Mouse (Mus musculus) CD8-positive naive resting alpha-beta T cell, adult 2 months (primary cell): ENCODE measurements around the gene Socs4.

Source experiments
- DNase-seq, 2 experiments: peaks; one replicate each; pipeline ENCODE4 v3.0.0; 2022; ENCODE audit warnings: low read depth in 2 of 2, low spot score in 2 of 2

The Socs4 gene

DNA sequence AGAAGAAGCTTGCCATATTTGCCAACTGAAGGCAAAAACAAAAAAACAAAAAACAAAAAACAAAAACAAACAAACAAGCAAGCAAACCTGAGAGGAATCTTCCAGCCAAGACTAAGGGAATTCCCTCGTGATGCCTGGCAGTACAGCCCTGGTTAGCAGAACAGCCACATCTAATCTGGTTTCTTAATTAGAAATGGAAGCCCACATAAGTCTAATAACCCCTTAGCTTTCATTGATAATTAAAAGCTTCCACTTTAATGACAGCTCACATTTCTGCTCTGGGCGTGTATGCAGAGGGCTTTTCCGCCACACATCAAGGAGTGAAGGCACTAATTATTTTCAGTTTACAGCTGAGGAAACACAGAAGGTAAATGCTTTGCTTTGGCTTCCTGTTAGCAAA, 58.6 kb downstream of the Socs4 start:
- no peak for DNase-seq

DNA sequence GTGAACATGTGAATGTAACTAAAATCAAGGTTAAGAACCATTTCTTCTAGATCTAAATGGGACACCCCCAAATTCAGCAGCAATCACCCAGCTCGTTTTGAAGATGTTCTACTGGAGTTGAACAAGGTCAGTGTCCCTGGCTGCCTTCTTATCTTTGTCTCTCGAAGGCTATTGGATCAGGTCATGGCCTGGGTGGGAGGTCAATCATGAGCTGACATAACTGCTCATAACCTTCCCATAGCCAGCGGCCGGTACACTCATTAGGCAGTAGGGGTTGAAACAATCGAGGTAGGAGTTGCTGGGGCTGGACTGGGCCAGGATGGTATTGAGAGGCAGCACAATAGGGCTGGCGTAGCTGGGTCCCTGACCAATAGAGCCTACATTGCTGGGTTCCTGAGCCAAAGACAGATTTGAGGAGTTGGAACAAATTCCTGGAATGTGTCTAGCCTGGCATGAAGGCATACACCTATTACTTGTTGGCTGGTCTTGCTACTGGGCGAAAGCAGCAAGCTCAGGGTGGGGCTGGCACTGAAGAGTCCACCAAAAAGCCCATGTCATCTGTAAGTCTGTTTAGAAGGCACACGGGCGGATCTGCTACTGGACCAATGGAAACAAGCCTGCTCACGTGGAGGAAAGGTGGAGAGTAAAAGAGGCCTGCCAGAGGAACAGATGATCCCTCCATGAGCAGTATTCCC, 63.6 kb downstream of the Socs4 start:
- no peak for DNase-seq

- no peak for DNase-seq
These were observed 65.1 kb downstream of the Socs4 start for GRCm38 (mm10) chr14:47341811-47342291.
